Comparison of ENCODE assay signal across 9 mouse cellular contexts in genomic region chr17:25786280-25786679, GRCm38 (mm10). TPM values are rescaled to one million over a fixed set of nuclear protein-coding genes. Genes with fewer than 3 reads are reported as not detected.
DNase-seq lines count a peak whose midpoint lies in the region; ATAC-seq and TF ChIP-seq lines count a peak whose summit lies in the region.
"Had no signal": no experiment of that assay in that cellular context is flagged by ENCODE, and none has a peak within 500 bp of the region (broad histone marks: within the 10 kb centered on the region; RNA-seq: fewer than 3 reads in every experiment).

Ccdc78 (plus strand) TSS chr17:25786580.

- peak within 1 kb of the TSS; percentile 74 for H3K4me3 ChIP-seq in left cerebral cortex, adult 2 months
- H3K4me3 ChIP-seq in embryonic facial prominence, embryonic 13.5 days: peak within 1 kb of the TSS; percentile 70
- peak within 1 kb of the TSS; percentile 94 for H3K4me3 ChIP-seq in intestine, embryonic 14.5 days (ENCODE audit: low read depth, low read length)
- peak within 1 kb of the TSS; percentile 52 for H3K4me3 ChIP-seq in myocyte

- intact Hi-C loops in left cerebral cortex, adult 2 months (cut with DNase I): no loop called here

- no peak for DNase-seq in left cerebral cortex, adult 2 months (ENCODE audit: extremely low spot score in 1 of 2, low spot score in 2 of 2)
- no peak for DNase-seq in left cerebral cortex, adult 18-20 months (ENCODE audit: low spot score in 2 of 2)
- DNase-seq in intestine, embryonic 14.5 days (ENCODE audit: low spot score): no peak
- DNase-seq in ovary, postnatal 36 days (ENCODE audit: low spot score): no peak
- DNase-seq in gastrocnemius, adult 8-10 months (ENCODE audit: low spot score in 2 of 2): no peak
- no peak for DNase-seq in left cerebral cortex, adult 8-10 months (ENCODE audit: low spot score in 2 of 2)
- DNase-seq: right cerebral cortex, postnatal 25 days had no signal

- ATAC-seq in embryonic facial prominence, embryonic 13.5 days (ENCODE audit: insufficient number of reproducible peaks, insufficient read depth, low FRiP score, low TSS enrichment, low read depth): no peak
- ATAC-seq in intestine, embryonic 14.5 days (replicated peaks; ENCODE audit: low FRiP score, low TSS enrichment, low read depth): no peak

- peak within 1 kb of the TSS; percentile 91 for H3K9ac ChIP-seq in embryonic facial prominence, embryonic 13.5 days
- H3K9ac ChIP-seq in intestine, embryonic 14.5 days (ENCODE audit: low read length): peak within 1 kb of the TSS; percentile 65

- H3K4me2 ChIP-seq in embryonic facial prominence, embryonic 13.5 days: peak within 1 kb of the TSS; percentile 84
- H3K4me2 ChIP-seq in intestine, embryonic 14.5 days (ENCODE audit: low read length): peak within 1 kb of the TSS; percentile 94
- H3K4me2 ChIP-seq in myocyte (ENCODE audit: low read depth): peak within 1 kb of the TSS; percentile 97

- 82% methylated on average over 3 of the region's 3 CpGs for WGBS in embryonic facial prominence, embryonic 13.5 days
- WGBS in intestine, embryonic 14.5 days: 80% methylated on average over 3 of the region's 3 CpGs

- peak within 1 kb of the TSS; percentile 0 for H3ac ChIP-seq in myocyte (ENCODE audit: control insufficient read depth, insufficient read length)

- H3K36me3 ChIP-seq in embryonic facial prominence, embryonic 13.5 days: peaks cover 53% of the 10 kb centered on the region
- H3K36me3 ChIP-seq in intestine, embryonic 14.5 days (ENCODE audit: control insufficient read depth, insufficient read depth, low read length): peaks cover 50% of the 10 kb centered on the region
- peaks cover 4% of the 10 kb centered on the region for H3K36me3 ChIP-seq in myocyte (ENCODE audit: control insufficient read depth, insufficient read depth)

- no peaks in the 10 kb centered on the region for H3K27me3 ChIP-seq in embryonic facial prominence, embryonic 13.5 days
- no peaks in the 10 kb centered on the region for H3K27me3 ChIP-seq in intestine, embryonic 14.5 days (replicated peaks; ENCODE audit: control insufficient read depth, insufficient read depth, low read length)
- H3K27me3 ChIP-seq in myocyte (ENCODE audit: control insufficient read depth, insufficient read depth, insufficient read length): no peaks in the 10 kb centered on the region

- TF ChIP-seq POLR2A in myocyte (IDR thresholded peaks at IDR 0.05; ENCODE audit: insufficient read length, low read depth): no peak

- no peak for TF ChIP-seq CTCF in left cerebral cortex, adult 2 months (IDR thresholded peaks at IDR 0.05)

- peaks cover 27% of the 10 kb centered on the region for H3K4me1 ChIP-seq in embryonic facial prominence, embryonic 13.5 days
- peaks cover 18% of the 10 kb centered on the region for H3K4me1 ChIP-seq in intestine, embryonic 14.5 days (replicated peaks; ENCODE audit: control insufficient read depth, insufficient read depth, low read length)

- no peaks in the 10 kb centered on the region for H3K9me3 ChIP-seq in embryonic facial prominence, embryonic 13.5 days
- no peaks in the 10 kb centered on the region for H3K9me3 ChIP-seq in intestine, embryonic 14.5 days (ENCODE audit: control insufficient read depth, low read length)

- no peaks in the 10 kb centered on the region for H3K79me2 ChIP-seq in myocyte (ENCODE audit: control insufficient read depth, insufficient read depth)

- peak within 1 kb of the TSS; percentile 94 for H3K27ac ChIP-seq in left cerebral cortex, adult 2 months
- peak within 1 kb of the TSS; percentile 90 for H3K27ac ChIP-seq in embryonic facial prominence, embryonic 13.5 days
- H3K27ac ChIP-seq in intestine, embryonic 14.5 days (ENCODE audit: low read depth): peak within 1 kb of the TSS; percentile 79; the same call in 1 of the 2 replicates

TF ChIP-seq in myocyte, 11 proteins besides CTCF, POLR2A, EP300 and RAD21:
- TF ChIP-seq TCF3 (IDR thresholded peaks at IDR 0.05; ENCODE audit: insufficient read length, low read depth) (no peak), CEBPB (IDR thresholded peaks at IDR 0.05; ENCODE audit: insufficient read depth, poor library complexity, severe bottlenecking) (no peak), MYOD1 (IDR thresholded peaks at IDR 0.05; ENCODE audit: control insufficient read depth in 1 of 3, insufficient read length in 2 of 3, low read depth in 2 of 3) (no peak), REST (IDR thresholded peaks at IDR 0.05; ENCODE audit: insufficient read depth, insufficient read length) (no peak), MAX (IDR thresholded peaks at IDR 0.05; ENCODE audit: low read depth) (no peak), E2F4 (IDR thresholded peaks at IDR 0.05; ENCODE audit: insufficient read depth) (no peak), USF1 (IDR thresholded peaks at IDR 0.05; ENCODE audit: low read depth) (no peak), SRF (IDR thresholded peaks at IDR 0.05; ENCODE audit: control insufficient read depth, insufficient read length, low read depth) (no peak), TCF12 (IDR thresholded peaks at IDR 0.05; ENCODE audit: insufficient read depth, poor library complexity, severe bottlenecking) (no peak), MYOG (IDR thresholded peaks at IDR 0.05; ENCODE audit: control insufficient read depth in 1 of 3, insufficient read depth in 1 of 3, insufficient read length in 2 of 3, low read depth in 2 of 3) (no peak), POLR2AphosphoS2 (IDR thresholded peaks at IDR 0.05; ENCODE audit: insufficient read length, low read depth) (no peak)

RNA-seq across cellular contexts. Expression of gene Ccdc78, which starts in this region (rescaled TPM):
- not detected for total RNA-seq in left cerebral cortex, adult 2 months (2021)
- total RNA-seq in left cerebral cortex, adult 18-20 months (2021): under 1 TPM in 1 of 2 experiments, not detected in 1; 0.19 TPM
- polyA plus RNA-seq in embryonic facial prominence, embryonic 13.5 days (2015; fragmentation: Nextera tagmentation; extraction: Ambion mirVana): 0.20 and 0.25 TPM in 2 replicates
- polyA plus RNA-seq in intestine, embryonic 14.5 days (2014; fragmentation: Nextera tagmentation; extraction: Ambion mirVana): 0.28 TPM in 2 replicates
- polyA plus RNA-seq in myocyte (2012; fragmentation: generic; extraction: Trizol): 0.08 TPM
- total RNA-seq in gastrocnemius, adult 8-10 months (2022): not detected
- under 1 TPM in 3 of 4 experiments, not detected in 1; 0.37 to 0.84 (median 0.37) TPM for total RNA-seq in left cerebral cortex, adult 8-10 months (2022)
